Mouse (Mus musculus) forebrain, embryonic 14.5 days (tissue): ENCODE data around the gene Fbxw10. TPM values are rescaled to one million over a fixed set of nuclear protein-coding genes. Genes with fewer than 3 reads are reported as not detected.

Experiments
- ATAC-seq: fragments of 200-750 bp; cut with Nextera tagmentation; 2 replicates; pipeline ENCODE4 v1.8.0; 2017; ENCODE audit warnings: mild to moderate bottlenecking, moderate library complexity
- DNase-seq: peaks from one replicate; pipeline ENCODE4 v3.0.0-alpha.2; 2015; ENCODE audit warnings: low spot score
- H3K27ac ChIP-seq: fragments of 300-500 bp; sonication (generic); 2 replicates; pipeline ENCODE4 v1.5.1; 2014; ENCODE audit warnings: low read depth, mild to moderate bottlenecking, control low read depth, low read length, moderate library complexity
- H3K27me3 ChIP-seq: fragments of 300-500 bp; sonication (generic); replicated peaks from 2 replicates; pipeline ENCODE4 v1.6.1; 2014; ENCODE audit warnings: low read length, control low read depth, mixed read lengths; ENCODE audit not compliant: control insufficient read depth, insufficient read depth
- H3K36me3 ChIP-seq: fragments of 300-500 bp; sonication (generic); 2 replicates; pipeline ENCODE4 v1.6.1; 2014; ENCODE audit warnings: low read length, control low read depth; ENCODE audit not compliant: control insufficient read depth, insufficient read depth
- H3K4me1 ChIP-seq: fragments of 300-500 bp; sonication (generic); 2 replicates; pipeline ENCODE4 v1.6.1; 2014; ENCODE audit warnings: antibody characterized with exemption, low read length, control low read depth; ENCODE audit not compliant: control insufficient read depth, insufficient read depth
- H3K4me2 ChIP-seq: fragments of 300-500 bp; sonication (generic); 2 replicates; pipeline ENCODE4 v1.6.1; 2014; ENCODE audit warnings: mild to moderate bottlenecking, control low read depth, low read length
- H3K4me3 ChIP-seq: fragments of 300-500 bp; sonication (generic); 2 replicates; pipeline ENCODE4 v1.5.1; 2014; ENCODE audit warnings: low read depth, low read length, control low read depth
- H3K9ac ChIP-seq: fragments of 300-500 bp; sonication (generic); 2 replicates; pipeline ENCODE4 v1.6.1; 2014; ENCODE audit warnings: mild to moderate bottlenecking, low read length, control low read depth, moderate library complexity
- H3K9me3 ChIP-seq: fragments of 300-500 bp; sonication (generic); replicated peaks from 2 replicates; pipeline ENCODE4 v1.6.1; 2016; ENCODE audit warnings: low read length, control low read depth, mixed read lengths; ENCODE audit not compliant: control insufficient read depth
- WGBS: fragments of 180-500 bp; shearing (Covaris S2); extraction: QIAGEN DNeasy Blood & Tissue Kit; methylation state at CpG from one replicate; pipeline ENCODE4 v1.1.7; 2014; 5-methylcytosine and 5-hydroxymethylcytosine counted together
- polyA plus RNA-seq: library from polyadenylated mRNA; unstranded; fragments of >200 nt; fragmentation: Nextera tagmentation; extraction: Ambion mirVana; gene quantifications from 2 replicates; pipeline ENCODE4 v1.2.1, GENCODE M21; 2014

The Fbxw10 gene
- polyA plus RNA-seq, 1 experiment from 2014 or later, result 0.20 TPM

DNA sequence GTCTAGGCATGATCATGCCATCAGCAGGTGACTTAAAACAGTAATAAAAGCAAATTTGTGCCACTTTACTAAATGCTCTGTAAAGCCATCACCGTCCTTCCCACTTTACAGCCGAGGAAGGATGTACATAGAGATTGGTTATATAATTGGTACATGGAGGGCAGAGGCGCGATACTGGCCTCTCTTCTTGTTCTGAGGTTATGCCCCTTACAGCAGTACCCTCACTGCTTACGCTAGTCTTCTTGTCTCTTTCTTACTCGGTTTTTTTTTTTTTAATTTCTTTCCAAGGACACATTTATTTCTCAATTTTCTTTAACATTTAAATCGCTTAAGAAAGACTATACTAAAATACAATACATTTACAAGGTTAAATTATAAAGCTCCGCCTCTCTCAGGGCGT lies 31.9 kb downstream of the Fbxw10 start:
- peak overlapping the region; percentile 67 for H3K4me3 ChIP-seq
- H3K9ac ChIP-seq, result peak overlapping the region; percentile 21; the same call in 1 of the 2 replicates
- WGBS, result 28% methylated on average over 9 of the region's 9 CpGs
- no peaks in the 10 kb centered on the region for H3K27me3 ChIP-seq
- DNase-seq, result peak; percentile 5
- H3K27ac ChIP-seq, result no peak overlapping the region
- no peaks in the 10 kb centered on the region for H3K4me1 ChIP-seq
- 0 out of 2 replicates have a peak, but pooled peaks cover 3% of the 10 kb centered on the region for H3K36me3 ChIP-seq
- no peaks in the 10 kb centered on the region for H3K9me3 ChIP-seq
- ATAC-seq, result peak; percentile 21
- H3K4me2 ChIP-seq, result peak overlapping the region; percentile 68

DNA sequence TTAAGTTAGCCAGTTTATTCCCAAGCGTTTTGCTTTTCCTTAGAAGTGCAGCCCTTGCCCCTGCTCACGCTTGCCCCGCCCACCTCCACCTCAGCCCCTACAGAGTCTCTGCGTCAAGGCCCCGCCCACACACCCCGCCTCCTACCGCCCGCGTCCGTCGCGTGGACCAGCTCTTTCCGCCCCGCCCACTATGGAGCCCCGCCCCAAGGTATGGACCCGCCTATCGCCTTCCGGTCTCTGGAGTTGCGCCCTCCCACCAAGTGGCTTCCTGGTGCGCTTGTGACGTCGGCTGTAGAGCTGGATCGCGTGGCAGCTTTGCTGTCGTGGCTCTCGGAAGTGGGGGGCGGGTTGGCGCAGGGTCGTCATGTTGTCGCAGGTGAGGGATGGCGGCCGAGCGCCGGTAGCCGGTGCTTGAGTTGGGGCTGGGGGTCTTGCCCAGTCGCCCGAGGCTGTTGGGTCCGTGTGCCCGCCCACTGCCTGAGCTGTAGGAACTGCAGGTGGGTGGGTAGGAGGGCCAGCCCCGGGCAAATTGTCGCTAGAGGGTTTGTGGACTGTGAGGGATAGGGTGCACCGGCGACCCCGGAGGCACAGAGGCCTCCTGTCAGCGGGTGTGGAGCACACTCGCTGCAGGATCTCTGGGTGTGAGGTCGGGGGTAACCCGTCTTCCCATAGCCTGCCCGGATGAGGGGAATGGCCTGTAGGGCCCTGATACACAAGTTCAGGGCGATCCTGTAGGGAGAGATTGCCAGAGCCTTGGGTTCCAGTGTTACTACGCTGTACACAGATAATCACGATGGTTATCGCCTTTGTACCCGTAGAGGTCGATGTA lies 32.6 kb downstream of the Fbxw10 start, which contains the start of gene Tvp23b:
Gene Tvp23b, plus strand, starts transcription at position 236 of the 829 bp plus-strand sequence.
- Histone ChIP-seq H3K4me1 (no peaks in the 10 kb centered on the region), H3K9me3 (no peaks in the 10 kb centered on the region), H3K27me3 (no peaks in the 10 kb centered on the region), H3K9ac (peak within 1 kb of the TSS; percentile 84), H3K27ac (peak within 1 kb of the TSS; percentile 76), H3K4me3 (peak within 1 kb of the TSS; percentile 67), H3K36me3 (0 out of 2 replicates have a peak, but pooled peaks cover 7% of the 10 kb centered on the region), H3K4me2 (peak within 1 kb of the TSS; percentile 68)
- DNase-seq, result peak; percentile 99
- ATAC-seq, result peak; percentile 98
- 2% methylated on average over 55 of the region's 55 CpGs for WGBS

DNA sequence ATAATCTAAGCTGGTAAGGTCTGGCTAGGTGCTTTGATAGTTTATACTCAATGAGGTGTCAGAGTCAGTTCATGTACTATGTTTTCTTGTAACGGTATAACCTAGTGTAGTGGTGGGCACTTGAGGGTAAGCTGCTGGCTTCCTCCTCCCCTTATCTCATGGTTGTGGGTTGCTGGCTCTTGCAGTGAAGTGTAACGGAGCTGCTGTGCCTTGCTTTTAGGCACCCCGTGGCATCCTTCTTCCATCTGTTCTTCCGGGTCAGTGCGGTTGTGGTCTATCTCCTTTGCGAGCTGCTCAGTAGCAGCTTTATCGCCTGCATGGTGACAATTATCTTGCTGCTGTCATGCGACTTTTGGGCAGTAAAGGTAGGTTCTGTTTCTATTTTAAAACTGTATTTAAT lies 36.5 kb downstream of the Fbxw10 start:
- 95% methylated on average over 8 of the region's 8 CpGs for WGBS
- ATAC-seq (no peak), DNase-seq (no peak)
- no peaks in the 10 kb centered on the region for H3K4me1 ChIP-seq
- H3K4me3 ChIP-seq, result no peak overlapping the region
- no peak overlapping the region for H3K4me2 ChIP-seq
- no peak overlapping the region for H3K27ac ChIP-seq
- peaks cover 35% of the 10 kb centered on the region for H3K36me3 ChIP-seq
- no peak overlapping the region for H3K9ac ChIP-seq
- no peaks in the 10 kb centered on the region for H3K27me3 ChIP-seq
- no peaks in the 10 kb centered on the region for H3K9me3 ChIP-seq

DNA sequence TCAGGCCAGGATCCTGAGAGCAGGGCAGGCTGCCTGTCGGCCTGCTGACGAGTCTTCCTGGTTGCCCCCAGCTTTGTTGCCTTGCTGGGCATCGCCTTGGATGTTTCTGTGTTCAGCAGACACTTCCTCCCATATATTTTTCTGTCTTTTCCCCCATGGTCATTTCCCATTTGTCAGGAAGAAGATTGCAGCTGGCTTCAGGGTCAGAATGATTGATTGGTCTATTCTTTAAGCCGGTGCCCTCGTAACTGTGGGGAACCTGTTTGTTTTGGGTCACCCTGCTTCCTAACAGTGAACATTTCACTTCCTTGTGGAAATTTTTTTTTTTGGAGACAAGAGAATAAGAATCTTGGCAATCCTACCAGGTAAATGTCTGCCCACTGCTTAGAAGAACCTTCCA lies 38.5 kb downstream of the Fbxw10 start:
- Histone ChIP-seq H3K27me3 (no peaks in the 10 kb centered on the region), H3K4me2 (no peak overlapping the region), H3K9ac (no peak overlapping the region), H3K27ac (no peak overlapping the region), H3K9me3 (no peaks in the 10 kb centered on the region), H3K36me3 (peaks cover 44% of the 10 kb centered on the region), H3K4me1 (no peaks in the 10 kb centered on the region), H3K4me3 (no peak overlapping the region)
- ATAC-seq, result no peak
- DNase-seq, result no peak
- WGBS, result 90% methylated on average over 5 of the region's 5 CpGs

DNA sequence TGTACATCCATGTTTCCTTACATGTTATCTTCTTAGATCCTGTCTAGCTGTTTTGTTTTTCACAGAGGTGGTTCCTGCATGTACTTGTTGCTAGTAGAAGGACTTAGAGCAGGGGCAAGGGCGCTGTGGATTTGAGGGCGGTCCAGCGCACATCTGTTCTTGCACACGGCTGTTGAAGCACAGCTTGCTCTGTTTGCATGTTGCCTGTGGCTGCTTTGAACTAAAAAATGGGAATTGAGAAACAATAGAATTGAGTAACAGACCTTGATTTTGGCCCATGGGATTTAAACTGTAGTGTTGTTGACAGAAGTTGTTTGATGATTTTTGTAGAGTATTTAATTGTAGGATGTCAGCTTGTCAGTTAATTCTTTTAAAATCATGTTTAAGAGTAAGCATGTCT lies 43.9 kb downstream of the Fbxw10 start:
- Histone ChIP-seq H3K27me3 (no peaks in the 10 kb centered on the region), H3K4me1 (no peaks in the 10 kb centered on the region), H3K9me3 (no peaks in the 10 kb centered on the region), H3K9ac (no peak overlapping the region), H3K4me2 (no peak overlapping the region), H3K4me3 (no peak overlapping the region), H3K27ac (no peak overlapping the region), H3K36me3 (peaks cover 55% of the 10 kb centered on the region)
- ATAC-seq, result no peak
- DNase-seq, result no peak
- 86% methylated on average over 4 of the region's 4 CpGs for WGBS

DNA sequence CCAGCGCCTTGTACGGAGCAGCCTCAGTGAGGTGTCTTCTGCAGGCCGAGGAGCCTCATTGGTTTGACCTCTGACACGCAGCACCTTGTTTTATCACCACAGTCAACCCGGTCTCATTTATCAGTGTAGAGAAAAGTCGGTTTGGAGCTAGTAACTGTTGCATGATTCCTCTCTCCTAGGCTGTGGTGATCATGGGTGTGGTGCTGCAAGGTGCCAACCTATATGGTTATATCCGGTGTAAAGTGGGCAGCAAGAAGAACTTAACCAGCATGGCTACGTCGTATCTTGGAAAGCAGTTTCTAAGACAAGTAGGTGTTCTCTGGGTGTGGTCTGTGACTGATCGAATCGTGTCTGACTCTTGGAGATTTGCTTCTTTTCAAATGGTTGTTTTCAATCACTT lies 44.9 kb downstream of the Fbxw10 start:
- WGBS, result 93% methylated on average over 11 of the region's 11 CpGs
- no peak for ATAC-seq
- no peak overlapping the region for H3K9ac ChIP-seq
- H3K36me3 ChIP-seq, result peaks cover 49% of the 10 kb centered on the region
- no peaks in the 10 kb centered on the region for H3K9me3 ChIP-seq
- no peaks in the 10 kb centered on the region for H3K27me3 ChIP-seq
- no peak overlapping the region for H3K4me2 ChIP-seq
- no peak overlapping the region for H3K27ac ChIP-seq
- no peaks in the 10 kb centered on the region for H3K4me1 ChIP-seq
- no peak overlapping the region for H3K4me3 ChIP-seq
- no peak for DNase-seq

DNA sequence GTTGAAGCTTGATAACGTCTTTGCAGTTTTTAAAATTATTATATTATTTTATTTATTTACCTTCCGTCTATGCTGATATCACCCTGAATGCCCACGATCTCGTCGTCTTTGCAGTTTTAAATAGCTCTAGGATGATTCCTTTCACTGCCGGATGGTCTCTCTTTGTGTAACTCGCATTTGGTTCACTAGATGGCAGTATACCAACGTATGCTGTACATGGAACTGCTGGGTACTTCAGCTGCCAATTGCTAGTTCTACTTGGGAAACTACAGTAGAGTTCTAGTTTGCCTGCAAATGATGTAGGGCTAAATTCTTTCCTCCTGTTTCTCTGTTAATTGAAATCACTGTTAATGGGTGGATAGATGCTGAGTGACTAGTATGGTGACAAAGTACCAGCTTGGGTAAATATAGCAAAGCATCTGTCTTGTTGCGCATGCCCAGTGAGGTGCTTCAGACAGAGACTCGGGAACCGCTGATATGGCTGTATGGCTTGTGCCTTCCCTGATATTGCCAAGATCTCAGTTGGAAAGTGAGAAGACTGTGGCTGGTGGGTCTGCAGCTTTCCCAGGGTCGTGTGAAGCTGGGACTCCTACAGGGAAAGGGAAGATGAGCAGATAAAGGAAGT lies 54.9 kb downstream of the Fbxw10 start:
- no peaks in the 10 kb centered on the region for H3K36me3 ChIP-seq
- WGBS, result 39% methylated on average over 12 of the region's 12 CpGs
- H3K4me3 ChIP-seq, result no peak overlapping the region
- no peaks in the 10 kb centered on the region for H3K9me3 ChIP-seq
- H3K27me3 ChIP-seq, result no peaks in the 10 kb centered on the region
- H3K27ac ChIP-seq, result no peak overlapping the region
- DNase-seq, result peak; percentile 93
- no peaks in the 10 kb centered on the region for H3K4me1 ChIP-seq
- H3K4me2 ChIP-seq, result no peak overlapping the region
- peak; percentile 69; the same call in 1 of the 2 replicates for ATAC-seq
- no peak overlapping the region for H3K9ac ChIP-seq

DNA sequence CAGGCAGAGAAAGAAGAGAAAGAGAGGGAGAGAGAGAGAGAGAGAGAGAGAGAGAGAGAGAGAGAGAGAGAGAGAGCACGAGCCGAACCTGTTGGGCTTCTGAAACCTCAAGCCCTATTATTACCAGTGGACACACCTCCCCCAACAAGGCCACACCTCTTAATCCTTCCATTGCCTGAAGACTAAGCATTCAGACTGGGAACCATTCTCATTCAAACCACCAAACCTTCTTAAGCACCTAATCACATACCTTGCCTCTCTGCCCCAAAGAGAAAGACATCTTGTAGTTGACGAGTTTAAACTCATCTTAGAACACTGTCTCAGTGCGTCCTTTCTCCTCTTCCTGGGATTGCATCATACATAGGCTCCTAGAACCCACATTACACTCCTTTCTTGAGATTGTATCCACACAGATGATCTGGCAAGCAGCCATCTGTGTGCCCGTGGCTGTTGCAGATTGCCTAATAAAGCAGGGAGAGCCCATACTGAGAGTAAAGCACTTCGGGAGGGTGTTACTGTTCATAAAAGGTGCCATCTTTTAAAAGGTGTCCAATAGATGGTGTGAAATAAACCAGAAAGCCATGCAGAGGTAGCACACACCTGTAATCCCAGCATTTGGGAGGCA lies 57.1 kb downstream of the Fbxw10 start:
- Histone ChIP-seq H3K27ac (no peak overlapping the region), H3K27me3 (no peaks in the 10 kb centered on the region), H3K36me3 (no peaks in the 10 kb centered on the region), H3K4me3 (no peak overlapping the region), H3K9me3 (no peaks in the 10 kb centered on the region), H3K4me1 (no peaks in the 10 kb centered on the region), H3K9ac (no peak overlapping the region), H3K4me2 (no peak overlapping the region)
- DNase-seq (no peak), ATAC-seq (no peak)
- WGBS, result 43% methylated on average over 6 of the region's 6 CpGs
